Mouse (Mus musculus): ENCODE results near the gene Fbxl19. TPM values are rescaled to one million over a fixed set of nuclear protein-coding genes. Genes with fewer than 3 reads are reported as not detected.

Gene Fbxl19
- polyA plus RNA-seq, 1 experiment, result 17.4 TPM

DNA sequence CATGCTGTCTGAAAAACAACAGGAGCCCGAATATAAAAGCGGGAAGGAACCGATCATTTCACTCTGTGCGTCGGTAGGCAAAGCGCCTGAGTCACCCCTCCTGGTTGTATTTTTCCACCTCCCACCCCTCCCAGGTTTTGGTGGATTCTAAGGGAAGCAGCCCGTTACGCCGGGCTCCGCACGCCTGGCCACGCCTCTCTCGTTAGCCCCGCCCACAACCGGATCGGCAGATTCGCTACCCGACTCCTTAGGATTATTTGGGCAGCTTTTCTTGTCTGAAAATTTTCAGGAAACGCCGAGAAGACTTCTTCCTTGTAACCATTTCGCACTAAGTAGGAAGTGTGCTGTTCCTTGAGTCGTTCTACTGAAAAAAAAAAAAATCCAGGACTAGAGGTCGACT is 32.1 kb downstream of the Fbxl19 start, which contains the start of gene Setd1a:
TSS of gene Setd1a (plus strand) at position 245 of the 400 bp plus-strand sequence.
- peaks cover 7% of the 10 kb centered on the region for H3K36me3 ChIP-seq (ENCODE audit: control insufficient read depth, insufficient read depth, low read length)
- H3K27ac ChIP-seq (ENCODE audit: insufficient read depth, low read length), result peak within 1 kb of the TSS; percentile 96
- TF ChIP-seq POLR2A (IDR thresholded peaks at IDR 0.05; ENCODE audit: low read depth, low read length) (no peak), CTCF (IDR thresholded peaks at IDR 0.05; ENCODE audit: extremely low read depth, insufficient read depth, insufficient read length, insufficient replicate concordance) (no peak)
- H3K4me3 ChIP-seq (ENCODE audit: extremely low read depth, insufficient read depth, insufficient read length), result peak within 1 kb of the TSS; percentile 95
- H3K4me1 ChIP-seq (ENCODE audit: control insufficient read depth, insufficient read depth, insufficient read length), result peaks cover 5% of the 10 kb centered on the region; the same call in 1 of the 2 replicates
- WGBS, result under 1% methylated on average over 23 of the region's 23 CpGs
- DNase-seq (ENCODE audit: low read depth in 1 of 2, low spot score in 2 of 2), result peak in 1 of 2 experiments; percentile 73
- H3K27me3 ChIP-seq (ENCODE audit: control insufficient read depth, insufficient read depth, low read length), result no peaks in the 10 kb centered on the region

DNA sequence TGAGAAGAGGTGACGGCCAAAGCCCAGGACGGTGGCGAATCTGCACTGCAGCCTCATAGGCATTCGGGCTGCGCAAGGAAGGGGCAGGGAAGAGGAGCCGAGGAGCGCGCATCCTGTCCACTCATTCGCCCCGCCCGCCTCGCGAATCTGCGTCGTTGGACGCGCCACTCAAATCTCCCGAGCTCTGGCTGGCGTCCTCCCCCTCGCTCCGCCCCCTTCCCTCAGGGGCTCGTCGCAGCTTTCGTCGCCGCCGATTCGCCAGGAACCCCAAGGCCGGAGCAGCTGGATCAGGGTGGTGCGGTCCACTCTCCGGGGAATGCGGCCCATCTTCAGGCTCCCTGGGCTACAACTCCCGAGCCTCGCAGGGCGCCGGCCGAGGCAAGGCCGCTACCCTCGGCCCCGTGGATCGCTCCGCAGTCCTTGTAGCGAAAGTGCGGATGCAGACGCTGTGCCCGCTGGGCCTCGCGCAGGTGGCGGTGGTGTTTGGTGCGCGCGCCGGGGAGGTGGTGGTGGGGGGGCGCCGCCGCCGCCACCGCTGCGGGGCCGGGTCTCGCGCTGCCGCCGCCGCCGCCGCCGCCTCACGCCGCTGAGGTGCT is 32.6 kb downstream of the Fbxl19 start:
- H3K4me1 ChIP-seq (ENCODE audit: control insufficient read depth, insufficient read depth, insufficient read length), result peaks cover 5% of the 10 kb centered on the region; the same call in 1 of the 2 replicates
- H3K27me3 ChIP-seq (ENCODE audit: control insufficient read depth, insufficient read depth, low read length), result no peaks in the 10 kb centered on the region
- peak overlapping the region; percentile 96 for H3K27ac ChIP-seq (ENCODE audit: insufficient read depth, low read length)
- peaks cover 7% of the 10 kb centered on the region for H3K36me3 ChIP-seq (ENCODE audit: control insufficient read depth, insufficient read depth, low read length)
- under 1% methylated on average over 68 of the region's 70 CpGs for WGBS
- peak; percentile 94 to 95 for DNase-seq (ENCODE audit: low read depth in 1 of 2, low spot score in 2 of 2)
- TF ChIP-seq POLR2A (IDR thresholded peaks at IDR 0.05; ENCODE audit: low read depth, low read length) (no peak), CTCF (IDR thresholded peaks at IDR 0.05; ENCODE audit: extremely low read depth, insufficient read depth, insufficient read length, insufficient replicate concordance) (no peak)
- peak overlapping the region; percentile 95 for H3K4me3 ChIP-seq (ENCODE audit: extremely low read depth, insufficient read depth, insufficient read length)

GRCm38 (mm10) chr7:127777474-127778266 is 33.3 kb downstream of the Fbxl19 start:
- no peak for TF ChIP-seq POLR2A (IDR thresholded peaks at IDR 0.05; ENCODE audit: low read depth, low read length)
- TF ChIP-seq CTCF (IDR thresholded peaks at IDR 0.05; ENCODE audit: extremely low read depth, insufficient read depth, insufficient read length, insufficient replicate concordance), result no peak
- H3K4me1 ChIP-seq (ENCODE audit: control insufficient read depth, insufficient read depth, insufficient read length), result peaks cover 5% of the 10 kb centered on the region; the same call in 1 of the 2 replicates
- H3K27me3 ChIP-seq (ENCODE audit: control insufficient read depth, insufficient read depth, low read length), result no peaks in the 10 kb centered on the region
- H3K4me3 ChIP-seq (ENCODE audit: extremely low read depth, insufficient read depth, insufficient read length), result peak overlapping the region; percentile 95
- WGBS, result 2% methylated on average over 63 of the region's 66 CpGs
- peak overlapping the region; percentile 96 for H3K27ac ChIP-seq (ENCODE audit: insufficient read depth, low read length)
- DNase-seq (ENCODE audit: low read depth in 1 of 2, low spot score in 2 of 2), result peak in 1 of 2 experiments; percentile 38
- peaks cover 9% of the 10 kb centered on the region for H3K36me3 ChIP-seq (ENCODE audit: control insufficient read depth, insufficient read depth, low read length)

GRCm38 (mm10) chr7:127778350-127778749 is 34.0 kb downstream of the Fbxl19 start:
- WGBS, result 78% methylated on average over 4 of the region's 4 CpGs
- TF ChIP-seq CTCF (IDR thresholded peaks at IDR 0.05; ENCODE audit: extremely low read depth, insufficient read depth, insufficient read length, insufficient replicate concordance), result no peak
- no peak for TF ChIP-seq POLR2A (IDR thresholded peaks at IDR 0.05; ENCODE audit: low read depth, low read length)
- H3K36me3 ChIP-seq (ENCODE audit: control insufficient read depth, insufficient read depth, low read length), result peaks cover 9% of the 10 kb centered on the region
- DNase-seq (ENCODE audit: low read depth in 1 of 2, low spot score in 2 of 2), result no peak
- H3K4me3 ChIP-seq (ENCODE audit: extremely low read depth, insufficient read depth, insufficient read length), result peak overlapping the region; percentile 95
- H3K27ac ChIP-seq (ENCODE audit: insufficient read depth, low read length), result no peak overlapping the region
- H3K4me1 ChIP-seq (ENCODE audit: control insufficient read depth, insufficient read depth, insufficient read length), result peaks cover 5% of the 10 kb centered on the region; the same call in 1 of the 2 replicates
- no peaks in the 10 kb centered on the region for H3K27me3 ChIP-seq (ENCODE audit: control insufficient read depth, insufficient read depth, low read length)

- 97% methylated on average over 7 of the region's 7 CpGs for WGBS
- no peak within 1 kb of the TSS for H3K27ac ChIP-seq (ENCODE audit: insufficient read depth, low read length)
- peaks cover 60% of the 10 kb centered on the region for H3K36me3 ChIP-seq (ENCODE audit: control insufficient read depth, insufficient read depth, low read length)
- TF ChIP-seq CTCF (IDR thresholded peaks at IDR 0.05; ENCODE audit: extremely low read depth, insufficient read depth, insufficient read length, insufficient replicate concordance) (no peak), POLR2A (IDR thresholded peaks at IDR 0.05; ENCODE audit: low read depth, low read length) (no peak)
- H3K27me3 ChIP-seq (ENCODE audit: control insufficient read depth, insufficient read depth, low read length), result no peaks in the 10 kb centered on the region
- no peak within 1 kb of the TSS for H3K4me3 ChIP-seq (ENCODE audit: extremely low read depth, insufficient read depth, insufficient read length)
- no peak for DNase-seq (ENCODE audit: low read depth in 1 of 2, low spot score in 2 of 2)
- H3K4me1 ChIP-seq (ENCODE audit: control insufficient read depth, insufficient read depth, insufficient read length), result no peaks in the 10 kb centered on the region
Observed at GRCm38 (mm10) chr7:127785308-127785707, 41.0 kb downstream of the Fbxl19 start, which contains the start of gene Gm49388. TSS of gene Gm49388 (plus strand) at chr7:127785608.

DNA sequence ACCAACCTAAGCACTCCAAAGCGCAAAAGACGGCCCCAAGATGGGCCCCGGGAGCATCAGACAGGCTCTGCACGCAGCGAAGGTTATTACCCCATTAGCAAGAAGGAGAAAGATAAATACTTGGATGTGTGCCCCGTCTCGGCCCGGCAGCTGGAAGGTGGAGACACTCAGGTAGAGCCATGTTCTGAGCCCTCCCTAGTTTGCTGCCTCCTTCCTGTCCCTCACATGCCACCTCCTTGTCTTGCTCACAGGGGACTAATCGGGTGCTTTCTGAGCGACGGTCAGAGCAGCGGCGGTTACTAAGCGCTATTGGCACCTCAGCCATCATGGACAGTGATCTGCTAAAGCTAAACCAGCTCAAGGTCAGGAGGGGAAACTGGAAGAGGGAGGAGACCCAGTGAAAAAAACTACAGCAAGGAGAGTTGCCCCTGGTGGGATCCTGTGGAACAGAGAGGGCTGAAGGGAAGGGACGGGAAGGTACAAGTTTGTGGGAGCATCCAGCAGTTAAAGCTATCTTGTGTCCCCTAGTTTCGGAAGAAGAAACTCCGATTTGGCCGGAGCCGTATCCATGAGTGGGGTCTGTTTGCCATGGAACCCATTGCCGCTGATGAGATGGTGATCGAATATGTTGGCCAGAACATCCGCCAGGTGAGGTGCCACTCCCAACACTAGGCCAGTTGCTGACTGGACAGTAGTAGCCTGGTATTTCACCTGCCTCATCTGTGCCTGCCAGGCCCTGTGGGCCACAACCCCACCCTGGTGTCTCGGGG is 52.9 kb downstream of the Fbxl19 start:
- Histone ChIP-seq H3K4me3 (ENCODE audit: extremely low read depth, insufficient read depth, insufficient read length) (no peak overlapping the region), H3K4me1 (ENCODE audit: control insufficient read depth, insufficient read depth, insufficient read length) (no peaks in the 10 kb centered on the region), H3K27ac (ENCODE audit: insufficient read depth, low read length) (no peak overlapping the region), H3K36me3 (ENCODE audit: control insufficient read depth, insufficient read depth, low read length) (peaks cover 41% of the 10 kb centered on the region), H3K27me3 (ENCODE audit: control insufficient read depth, insufficient read depth, low read length) (no peaks in the 10 kb centered on the region)
- no peak for TF ChIP-seq POLR2A (IDR thresholded peaks at IDR 0.05; ENCODE audit: low read depth, low read length)
- no peak for TF ChIP-seq CTCF (IDR thresholded peaks at IDR 0.05; ENCODE audit: extremely low read depth, insufficient read depth, insufficient read length, insufficient replicate concordance)
- WGBS, result 95% methylated on average over 23 of the region's 23 CpGs
- DNase-seq (ENCODE audit: low read depth in 1 of 2, low spot score in 2 of 2), result no peak

Data from spleen, adult 2 months (tissue).